Mouse (Mus musculus): ENCODE results near the gene Xrcc4.
A peak's percentile ranks its signal among the peaks of the same experiment; 100 is the strongest.
"Not testable (repeated sequence)": the region's sequence is repeated elsewhere in the genome, so short reads cannot be mapped to it uniquely, and the experiment has no call there.

Gene Xrcc4

DNA sequence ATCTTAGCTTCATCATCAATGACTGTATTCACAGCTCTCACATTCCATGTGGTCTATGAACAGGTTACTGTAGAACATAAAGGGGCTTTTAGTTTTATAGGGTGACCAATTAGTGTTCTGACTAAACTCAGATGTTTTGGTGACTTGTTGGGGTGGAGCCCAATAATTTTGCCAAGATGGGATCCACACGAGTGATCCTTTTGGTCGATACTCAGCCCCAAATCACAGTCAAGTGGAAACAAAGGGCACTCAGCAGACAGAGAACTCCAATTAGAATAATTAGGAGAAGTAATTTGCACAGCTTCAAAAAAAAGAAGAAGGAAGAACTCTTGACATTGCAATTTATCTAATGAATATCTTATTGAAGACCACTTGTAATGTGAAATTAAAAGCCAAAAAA, 274.9 kb downstream of the Xrcc4 start:
- DNase-seq (ENCODE audit: low spot score in 2 of 2) = no peak

DNA sequence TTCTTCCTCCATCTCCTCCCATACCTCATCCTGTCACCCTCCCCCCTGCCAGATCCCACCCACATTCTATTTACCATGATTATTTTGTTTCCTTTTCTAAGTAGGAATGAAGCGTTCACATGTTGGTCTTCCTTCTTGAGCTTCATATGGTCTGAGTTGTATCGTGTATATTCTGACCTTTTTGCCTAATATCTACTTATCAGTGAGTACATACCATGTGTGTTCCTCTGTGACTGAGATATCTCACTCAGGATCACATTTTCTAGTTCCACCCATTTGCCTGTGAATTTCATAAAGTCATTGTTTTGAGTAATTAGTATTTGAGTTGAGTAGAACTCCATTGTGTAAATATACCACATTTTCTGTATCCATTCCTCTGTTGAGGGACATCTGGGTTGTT, 277.2 kb downstream of the Xrcc4 start:
- DNase-seq (ENCODE audit: low spot score in 2 of 2) = no peak

- DNase-seq (ENCODE audit: low spot score in 2 of 2) = no peak
These were observed 280.4 kb downstream of the Xrcc4 start for GRCm38 (mm10) chr13:89809024-89809423.

DNA sequence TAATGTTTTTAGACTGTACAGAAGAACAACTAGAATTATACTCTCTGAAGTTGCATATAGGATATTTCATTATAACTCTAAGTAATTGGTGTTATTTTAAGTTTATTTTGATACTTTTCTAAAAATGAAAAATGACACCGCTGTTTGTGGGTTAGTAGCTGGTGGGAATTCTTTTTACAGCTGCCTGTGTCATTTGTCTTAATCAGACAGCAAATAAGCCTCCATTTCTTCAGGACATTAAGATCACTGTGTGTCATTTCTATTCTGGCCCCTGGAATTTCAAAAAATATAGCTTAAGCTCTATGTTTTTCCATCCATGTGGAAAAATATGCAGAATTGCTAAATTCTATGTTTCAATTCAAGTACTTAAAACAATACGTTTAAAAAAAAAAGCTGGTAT, 287.5 kb downstream of the Xrcc4 start:
- DNase-seq (ENCODE audit: low spot score in 2 of 2) = no peak

DNA sequence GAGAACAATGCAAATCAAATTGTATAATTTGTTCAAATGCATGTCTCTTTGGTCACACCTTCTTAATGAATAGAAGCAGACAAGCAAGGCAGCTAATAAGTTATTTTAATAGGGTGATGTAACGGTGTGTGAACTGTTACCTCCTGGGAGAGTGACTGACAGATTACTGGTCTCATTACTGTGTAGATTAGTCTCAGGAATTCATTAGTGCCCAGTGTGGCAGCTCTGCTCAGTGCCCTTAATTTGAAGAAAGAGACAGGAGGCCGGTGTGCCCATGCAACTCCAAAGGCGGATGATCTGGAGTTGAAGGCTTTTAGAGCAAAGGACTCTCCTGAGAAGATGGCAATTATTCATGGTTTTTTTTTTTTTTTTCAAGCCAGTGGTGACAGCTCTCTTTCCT, 291.7 kb downstream of the Xrcc4 start:
- DNase-seq (ENCODE audit: low spot score in 2 of 2) = no peak

GRCm38 (mm10) chr13:89791475-89791874, 297.9 kb downstream of the Xrcc4 start:
- DNase-seq (ENCODE audit: low spot score in 2 of 2) = no peak

DNA sequence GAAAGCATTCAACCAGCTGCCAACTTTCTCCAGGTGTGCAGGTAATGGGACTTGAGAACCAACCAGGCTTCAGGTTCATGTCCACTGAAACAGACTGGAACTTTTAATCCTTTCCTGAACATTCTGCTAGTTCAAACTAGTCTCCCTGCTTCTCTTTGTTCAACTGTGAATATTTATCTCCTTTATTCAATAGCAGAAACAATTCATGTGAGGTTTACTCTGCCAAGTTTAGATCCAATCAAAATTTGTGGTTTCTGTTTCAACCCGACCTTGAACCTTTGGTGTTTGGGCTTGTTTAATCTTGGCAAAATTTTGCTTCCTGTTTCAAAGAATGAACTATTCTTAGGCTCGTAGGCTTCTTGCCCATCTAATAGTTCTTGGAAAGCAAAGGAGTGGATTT, 306.5 kb downstream of the Xrcc4 start:
- no peak for DNase-seq (ENCODE audit: low spot score in 2 of 2)

DNA sequence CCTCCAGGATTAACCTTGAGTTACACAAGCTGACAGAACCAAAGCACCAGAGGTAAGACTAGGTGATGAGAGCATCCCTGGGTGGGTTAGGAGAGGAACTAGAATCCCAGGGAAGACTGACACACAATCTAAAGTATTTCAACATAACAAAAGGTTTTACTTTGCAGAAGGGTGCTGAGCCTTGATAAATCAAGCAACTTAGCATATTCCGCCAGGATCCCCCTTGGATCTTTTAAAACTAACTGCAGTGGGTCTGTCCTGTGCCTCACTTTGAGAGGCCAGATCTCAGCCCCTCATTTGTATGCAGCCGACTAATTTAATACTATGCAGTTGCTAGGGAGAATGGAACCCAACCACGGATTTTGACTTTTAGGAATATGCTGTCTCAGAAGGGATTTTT, 309.1 kb downstream of the Xrcc4 start:
- DNase-seq (ENCODE audit: low spot score in 2 of 2) = no peak

- DNase-seq (ENCODE audit: low spot score in 2 of 2) = peak; percentile 73 to 82
These were observed 310.0 kb downstream of the Xrcc4 start for GRCm38 (mm10) chr13:89779208-89779911.

DNA sequence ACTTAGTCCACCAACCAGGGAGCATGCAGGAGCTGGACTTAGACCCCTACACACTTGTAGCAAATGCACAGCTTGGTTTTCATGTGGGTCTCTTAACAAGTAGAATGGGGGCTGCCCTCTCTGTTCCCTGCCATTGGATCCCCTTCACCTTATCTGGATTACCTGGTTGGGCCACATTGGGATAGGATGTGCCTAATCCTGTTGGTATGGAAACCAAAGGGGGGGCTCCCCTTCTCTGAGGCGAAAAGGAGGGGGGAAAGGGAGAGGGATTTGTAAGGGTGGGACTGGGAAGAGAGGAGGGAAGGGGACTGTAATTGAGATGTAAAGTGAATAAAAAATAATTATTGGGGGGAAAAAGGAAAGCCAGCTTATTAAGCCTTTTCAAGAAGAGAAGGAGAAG, 311.6 kb downstream of the Xrcc4 start:
- DNase-seq (ENCODE audit: low spot score in 2 of 2) = no peak

- DNase-seq (ENCODE audit: low spot score in 2 of 2) = no peak
These were observed 312.3 kb downstream of the Xrcc4 start for GRCm38 (mm10) chr13:89777146-89777545.

GRCm38 (mm10) chr13:89766551-89766950, 322.9 kb downstream of the Xrcc4 start:
- DNase-seq (ENCODE audit: low spot score in 2 of 2) = no peak

- DNase-seq (ENCODE audit: low spot score in 2 of 2) = no peak
These were observed 323.4 kb downstream of the Xrcc4 start for GRCm38 (mm10) chr13:89765966-89766365.

DNA sequence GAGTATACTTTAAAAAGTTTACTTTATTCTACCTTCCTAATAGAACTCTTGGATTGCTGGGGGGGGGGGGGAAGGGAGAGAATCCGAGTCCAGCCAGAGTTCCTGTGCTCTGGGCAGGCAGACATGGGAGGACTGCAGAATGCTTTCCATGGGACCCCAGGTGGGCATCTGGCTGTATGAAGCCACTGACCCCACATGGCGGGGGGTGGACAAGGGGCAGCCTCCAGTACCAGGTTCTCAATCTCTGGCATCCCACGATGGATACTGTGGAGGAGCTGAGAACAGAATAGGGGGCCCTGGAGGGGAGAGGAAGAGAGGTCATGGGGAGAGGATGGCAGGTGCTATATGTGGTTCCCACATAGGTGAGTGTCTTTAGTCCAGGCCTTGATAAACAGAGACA, 327.1 kb downstream of the Xrcc4 start:
- DNase-seq (ENCODE audit: low spot score in 2 of 2) = no peak

GRCm38 (mm10) chr13:89756347-89756746, 333.1 kb downstream of the Xrcc4 start:
- DNase-seq (ENCODE audit: low spot score in 2 of 2) = no peak

GRCm38 (mm10) chr13:89750562-89750961, 338.8 kb downstream of the Xrcc4 start:
- DNase-seq (ENCODE audit: low spot score in 2 of 2) = not testable (repeated sequence)

DNA sequence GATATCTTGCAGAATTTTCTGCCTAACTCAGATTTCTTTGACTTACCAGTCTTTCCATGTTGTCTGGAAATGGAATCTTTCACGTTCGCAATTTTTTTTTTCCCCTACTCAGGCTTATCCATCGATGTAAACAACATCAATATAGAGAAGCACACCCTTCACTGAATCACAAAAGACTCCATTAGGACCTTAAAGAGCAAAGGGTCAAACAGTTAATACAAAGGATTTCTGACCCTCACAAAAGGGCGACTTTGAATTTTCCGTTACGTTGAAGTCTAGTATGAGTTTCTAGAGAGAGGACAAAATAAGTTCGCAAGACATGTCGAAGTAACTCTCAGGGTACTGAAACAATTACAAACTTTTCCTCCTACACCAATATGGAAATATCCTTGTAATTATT, 346.2 kb downstream of the Xrcc4 start:
- no peak for DNase-seq (ENCODE audit: low spot score in 2 of 2)

GRCm38 (mm10) chr13:89742686-89743200, 346.7 kb downstream of the Xrcc4 start:
- DNase-seq (ENCODE audit: low spot score in 2 of 2) = peak in 1 of 2 experiments; percentile 8

DNA sequence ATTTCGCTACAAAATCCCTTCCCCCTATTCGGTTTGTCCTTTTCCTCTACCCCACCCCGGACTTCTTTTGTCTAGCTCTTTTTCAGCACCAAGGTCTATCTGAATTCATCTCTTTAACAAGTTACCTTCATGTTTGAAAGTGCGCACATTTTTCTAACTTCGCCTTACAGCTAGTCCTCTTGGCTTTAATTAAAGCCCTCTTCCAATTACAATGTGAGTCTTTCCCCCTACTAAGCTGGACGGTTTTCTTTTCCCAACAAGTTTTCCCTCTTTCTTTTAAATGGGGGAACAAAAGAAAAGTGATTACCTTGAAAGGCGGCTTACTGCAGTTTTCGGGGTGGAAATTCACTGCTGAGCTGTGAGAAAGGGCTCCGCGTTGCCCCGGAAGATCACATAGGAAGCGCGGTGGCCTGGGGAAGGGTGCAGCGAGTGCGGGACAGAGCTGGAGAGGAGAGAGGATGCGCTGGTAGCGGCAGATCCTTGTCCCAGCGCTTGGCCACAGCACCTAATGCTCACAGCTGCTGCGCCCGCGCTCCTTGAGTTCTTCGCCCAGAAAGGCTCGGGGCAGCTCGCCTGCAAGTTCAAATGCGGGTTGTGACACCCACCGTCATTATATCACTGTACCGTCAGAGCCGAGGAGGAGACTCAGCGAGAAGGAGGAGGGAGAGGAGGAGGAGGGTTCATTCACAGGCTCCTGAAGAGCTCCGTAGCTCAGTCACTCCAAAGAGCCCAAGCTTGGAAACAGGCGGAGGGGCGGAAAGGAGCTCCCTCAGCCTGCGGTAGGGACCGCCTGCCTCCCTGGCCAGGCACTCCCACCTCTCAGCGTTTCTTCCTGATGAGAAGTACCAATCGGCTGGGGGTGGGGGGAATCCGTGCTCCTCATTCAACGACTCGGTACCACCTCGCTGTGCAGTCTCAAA, 347.4 kb downstream of the Xrcc4 start, which contains the start of gene Vcan:
Gene Vcan (minus strand): TSS at position 744 of the 920 bp plus-strand sequence.
- DNase-seq (ENCODE audit: low spot score in 2 of 2) = peak; percentile 26 to 29

GRCm38 (mm10) chr13:89741116-89741551, 348.3 kb downstream of the Xrcc4 start:
- peak in 1 of 2 experiments; percentile 6 for DNase-seq (ENCODE audit: low spot score in 2 of 2)

- peak; percentile 74 to 77 for DNase-seq (ENCODE audit: low spot score in 2 of 2)
These were observed 348.9 kb downstream of the Xrcc4 start for GRCm38 (mm10) chr13:89740243-89741115.

All from right cerebral cortex, adult 2 months (tissue).